Mouse (Mus musculus) embryonic facial prominence, embryonic 15.5 days (tissue): ENCODE measurements around the gene Ppp1r12b. TPM values are rescaled to one million over a fixed set of nuclear protein-coding genes. Genes with fewer than 3 reads are reported as not detected.

Source experiments
- ATAC-seq: fragments of 200-750 bp; cut with Nextera tagmentation; 2 replicates; pipeline ENCODE4 v1.8.0; 2017; ENCODE audit warnings: low read depth, moderate TSS enrichment; ENCODE audit not compliant: insufficient number of reproducible peaks, low FRiP score, low TSS enrichment
- H3K27ac ChIP-seq: fragments of 300-500 bp; sonication (generic); replicated peaks from 2 replicates; pipeline ENCODE4 v1.5.1; 2015; ENCODE audit warnings: mild to moderate bottlenecking, inconsistent platforms
- H3K27me3 ChIP-seq: fragments of 300-500 bp; sonication (generic); 2 replicates; pipeline ENCODE4 v1.6.1; 2015; ENCODE audit warnings: inconsistent platforms
- H3K36me3 ChIP-seq: fragments of 300-500 bp; sonication (generic); 2 replicates; pipeline ENCODE4 v1.6.1; 2015; ENCODE audit warnings: mild to moderate bottlenecking, inconsistent platforms
- H3K4me1 ChIP-seq: fragments of 300-500 bp; sonication (generic); 2 replicates; pipeline ENCODE4 v1.6.1; 2015; ENCODE audit warnings: inconsistent platforms
- H3K4me2 ChIP-seq: fragments of 300-500 bp; sonication (generic); replicated peaks from 2 replicates; pipeline ENCODE4 v1.6.1; 2015; ENCODE audit warnings: mild to moderate bottlenecking, inconsistent platforms
- H3K4me3 ChIP-seq: fragments of 300-500 bp; sonication (generic); replicated peaks from 2 replicates; pipeline ENCODE4 v1.5.1; 2015; ENCODE audit warnings: mild to moderate bottlenecking, inconsistent platforms
- H3K9ac ChIP-seq: fragments of 300-500 bp; sonication (generic); 2 replicates; pipeline ENCODE4 v1.6.1; 2015; ENCODE audit warnings: inconsistent platforms
- H3K9me3 ChIP-seq: fragments of 300-500 bp; sonication (generic); replicated peaks from 2 replicates; pipeline ENCODE4 v1.6.1; 2016; ENCODE audit warnings: inconsistent platforms
- WGBS: fragments of 180-500 bp; shearing (Covaris S2); methylation state at CpG from one replicate; pipeline ENCODE4 v1.1.7; 2015; 5-methylcytosine and 5-hydroxymethylcytosine counted together
- polyA plus RNA-seq: library from polyadenylated mRNA; unstranded; fragments of >200 nt; fragmentation: Nextera tagmentation; extraction: Ambion mirVana; gene quantifications from 2 replicates; pipeline ENCODE4 v1.2.1, GENCODE M21; 2015

Gene Ppp1r12b
- polyA plus RNA-seq, 1 experiment from 2014 or later, result 9.6 TPM

DNA sequence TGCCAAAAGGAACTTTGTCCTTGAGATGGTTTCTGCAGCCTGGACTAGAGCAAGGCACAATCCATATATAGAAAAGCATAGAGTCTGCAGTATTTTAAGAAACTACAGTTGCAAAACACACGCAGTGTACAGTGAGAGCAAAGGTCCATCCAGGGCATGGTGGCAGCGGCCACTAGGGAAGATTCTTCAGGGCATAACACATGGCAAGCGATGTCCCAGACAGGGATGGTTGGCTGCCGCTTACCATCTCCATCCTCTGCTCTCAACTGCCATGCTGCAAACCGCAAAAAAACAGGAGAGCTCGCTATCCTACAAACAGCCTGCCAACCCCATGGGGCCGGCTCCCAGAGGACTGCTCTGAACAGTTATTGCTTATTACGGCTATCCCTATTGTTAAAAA, 132.4 kb downstream of the Ppp1r12b start:
- H3K4me1 ChIP-seq, result peaks cover 12% of the 10 kb centered on the region; the same call in 1 of the 2 replicates
- no peaks in the 10 kb centered on the region for H3K27me3 ChIP-seq
- no peak for ATAC-seq
- H3K9me3 ChIP-seq, result no peaks in the 10 kb centered on the region
- no peak overlapping the region for H3K4me2 ChIP-seq
- no peak overlapping the region for H3K4me3 ChIP-seq
- H3K27ac ChIP-seq, result peak overlapping the region; percentile 51; the same call in 1 of the 2 replicates
- H3K9ac ChIP-seq, result no peak overlapping the region
- H3K36me3 ChIP-seq, result no peaks in the 10 kb centered on the region
- 62% methylated on average over 8 of the region's 8 CpGs for WGBS

DNA sequence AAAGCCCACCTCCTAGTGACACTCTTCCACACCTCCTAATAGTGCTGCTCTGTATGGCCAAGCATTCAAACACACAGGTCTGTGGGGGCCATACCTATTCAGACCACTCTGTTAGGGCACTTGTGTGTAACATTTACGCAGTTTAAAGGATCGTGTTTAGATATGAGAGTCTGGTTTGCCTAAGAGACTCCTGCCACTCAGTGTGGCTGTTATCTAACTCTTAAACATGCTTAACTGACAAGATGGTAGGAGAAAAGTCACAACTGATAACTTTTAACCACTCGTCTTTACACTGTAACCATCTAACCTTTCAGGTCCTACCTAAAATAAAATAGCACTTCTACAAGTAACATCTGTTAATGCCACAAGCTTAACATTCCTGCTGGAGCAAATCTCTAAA, 134.9 kb downstream of the Ppp1r12b start:
- no peak for ATAC-seq

DNA sequence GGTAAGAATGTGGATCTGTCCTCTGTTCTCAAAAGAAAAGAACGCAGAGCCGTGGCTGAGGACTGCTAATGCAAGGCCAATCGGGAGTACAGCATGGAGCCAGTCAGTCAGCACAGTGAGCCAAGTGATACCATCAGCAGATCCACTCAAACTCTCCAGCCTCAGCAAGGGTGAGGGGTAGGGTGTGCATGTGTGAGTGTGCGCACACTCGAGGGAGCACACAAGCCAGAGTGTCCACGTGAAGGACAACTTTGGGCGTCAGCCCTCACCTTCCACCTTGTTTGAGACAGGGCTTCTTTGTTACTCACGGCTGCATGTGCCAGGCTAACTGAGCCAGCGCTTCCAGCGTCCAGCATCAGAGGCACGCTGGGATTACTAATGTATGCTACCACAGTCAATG, 136.5 kb downstream of the Ppp1r12b start:
- Histone ChIP-seq H3K9ac (no peak overlapping the region), H3K27ac (no peak overlapping the region), H3K36me3 (no peaks in the 10 kb centered on the region), H3K4me2 (no peak overlapping the region), H3K4me1 (peaks cover 25% of the 10 kb centered on the region), H3K4me3 (no peak overlapping the region), H3K27me3 (no peaks in the 10 kb centered on the region), H3K9me3 (no peaks in the 10 kb centered on the region)
- 88% methylated on average over 11 of the region's 11 CpGs for WGBS
- ATAC-seq, result no peak

More for the DNA sequence above, 134.9 kb downstream of the Ppp1r12b start:
- Histone ChIP-seq H3K4me3 (no peak overlapping the region), H3K4me1 (peaks cover 23% of the 10 kb centered on the region), H3K9me3 (no peaks in the 10 kb centered on the region), H3K27ac (0 out of 2 replicates have a peak overlapping the region, but pooled peaks have one; percentile 39), H3K9ac (no peak overlapping the region), H3K4me2 (no peak overlapping the region), H3K36me3 (no peaks in the 10 kb centered on the region), H3K27me3 (no peaks in the 10 kb centered on the region)
- 71% methylated on average over 3 of the region's 3 CpGs for WGBS

DNA sequence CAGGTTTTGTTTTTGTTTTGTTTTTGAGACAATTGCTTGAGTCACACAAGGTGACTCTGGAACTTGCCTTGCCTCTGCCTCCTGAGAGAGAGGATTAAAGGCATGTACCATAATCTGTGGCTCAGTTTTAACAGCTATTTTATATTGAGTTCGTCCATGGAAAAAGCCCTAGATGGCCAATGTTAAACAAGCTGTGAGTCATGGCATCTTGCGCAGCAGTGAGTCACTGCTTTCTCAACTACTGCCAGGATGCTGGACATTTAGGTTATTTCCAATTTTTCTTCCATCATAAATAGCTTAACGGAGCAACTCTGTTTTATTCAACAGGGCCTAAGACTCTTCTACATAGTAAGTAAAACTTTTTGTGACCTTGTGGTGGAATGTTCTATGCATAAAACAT, 137.0 kb downstream of the Ppp1r12b start:
- H3K27ac ChIP-seq, result no peak overlapping the region
- no peaks in the 10 kb centered on the region for H3K36me3 ChIP-seq
- ATAC-seq, result no peak
- no peak overlapping the region for H3K4me3 ChIP-seq
- no peak overlapping the region for H3K4me2 ChIP-seq
- no peaks in the 10 kb centered on the region for H3K27me3 ChIP-seq
- 82% methylated on average over 3 of the region's 3 CpGs for WGBS
- H3K9me3 ChIP-seq, result no peaks in the 10 kb centered on the region
- no peak overlapping the region for H3K9ac ChIP-seq
- peaks cover 25% of the 10 kb centered on the region for H3K4me1 ChIP-seq

DNA sequence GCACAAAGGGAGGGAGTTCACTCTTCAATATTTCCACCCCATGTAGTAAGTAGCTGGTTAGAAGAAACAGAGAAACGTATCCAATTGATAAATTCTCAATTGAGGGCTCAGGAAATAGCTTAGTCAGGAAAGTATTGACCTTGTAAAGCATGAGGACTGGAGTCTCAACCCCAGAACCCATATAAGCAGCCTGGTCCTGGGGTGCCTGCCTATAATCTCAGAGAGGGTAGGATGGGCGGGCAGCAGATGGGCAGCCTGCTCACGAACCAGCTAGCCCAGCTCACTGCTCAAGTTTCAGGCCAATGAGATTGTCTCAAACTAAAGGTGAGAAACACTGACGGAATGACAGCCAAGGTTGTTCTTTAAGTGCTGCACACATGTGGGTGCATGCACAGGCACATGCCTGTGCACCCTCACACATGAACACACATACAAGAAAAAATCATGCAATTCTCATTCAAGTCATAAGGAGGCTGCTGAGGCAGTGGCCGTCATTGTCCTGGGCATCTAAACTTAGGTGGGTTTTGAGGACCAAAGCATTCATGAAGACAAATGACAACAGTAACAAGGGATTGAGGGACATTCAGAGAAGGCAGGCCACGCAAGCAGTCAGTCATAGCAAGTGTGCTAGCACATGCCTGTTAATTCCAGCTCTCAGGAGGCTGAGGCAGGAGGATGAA, 137.7 kb downstream of the Ppp1r12b start:
- H3K4me3 ChIP-seq, result no peak overlapping the region
- H3K4me2 ChIP-seq, result no peak overlapping the region
- H3K9ac ChIP-seq, result no peak overlapping the region
- H3K27ac ChIP-seq, result no peak overlapping the region
- H3K9me3 ChIP-seq, result no peaks in the 10 kb centered on the region
- H3K36me3 ChIP-seq, result no peaks in the 10 kb centered on the region
- H3K27me3 ChIP-seq, result no peaks in the 10 kb centered on the region
- no peak for ATAC-seq
- WGBS, result 85% methylated on average over 6 of the region's 6 CpGs
- peaks cover 20% of the 10 kb centered on the region for H3K4me1 ChIP-seq

DNA sequence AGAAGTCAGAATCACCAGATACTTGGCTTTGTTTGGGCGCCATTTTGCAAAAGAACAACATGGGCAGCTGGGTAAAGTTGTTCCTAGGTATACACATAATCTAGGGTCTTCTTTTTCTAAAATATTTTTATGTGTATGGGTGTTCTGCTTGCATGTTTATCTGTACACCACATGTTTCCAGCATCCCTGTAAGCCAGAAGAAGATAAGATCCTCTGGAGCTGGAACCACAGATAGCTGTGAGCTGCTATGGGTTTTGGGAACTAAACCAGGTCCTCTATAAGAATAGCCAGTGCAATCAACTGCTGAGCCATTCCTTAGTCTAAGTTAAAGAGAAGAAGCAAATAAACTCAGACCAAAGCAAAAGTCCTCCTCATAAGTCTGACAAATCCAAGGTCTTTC, 138.6 kb downstream of the Ppp1r12b start:
- WGBS, result 94% methylated on average over 1 of the region's 1 CpGs
- H3K36me3 ChIP-seq, result no peaks in the 10 kb centered on the region
- no peak for ATAC-seq
- no peaks in the 10 kb centered on the region for H3K9me3 ChIP-seq
- peaks cover 16% of the 10 kb centered on the region for H3K4me1 ChIP-seq
- H3K4me3 ChIP-seq, result no peak overlapping the region
- no peaks in the 10 kb centered on the region for H3K27me3 ChIP-seq
- no peak overlapping the region for H3K4me2 ChIP-seq
- H3K9ac ChIP-seq, result no peak overlapping the region
- peak overlapping the region; percentile 77 for H3K27ac ChIP-seq

DNA sequence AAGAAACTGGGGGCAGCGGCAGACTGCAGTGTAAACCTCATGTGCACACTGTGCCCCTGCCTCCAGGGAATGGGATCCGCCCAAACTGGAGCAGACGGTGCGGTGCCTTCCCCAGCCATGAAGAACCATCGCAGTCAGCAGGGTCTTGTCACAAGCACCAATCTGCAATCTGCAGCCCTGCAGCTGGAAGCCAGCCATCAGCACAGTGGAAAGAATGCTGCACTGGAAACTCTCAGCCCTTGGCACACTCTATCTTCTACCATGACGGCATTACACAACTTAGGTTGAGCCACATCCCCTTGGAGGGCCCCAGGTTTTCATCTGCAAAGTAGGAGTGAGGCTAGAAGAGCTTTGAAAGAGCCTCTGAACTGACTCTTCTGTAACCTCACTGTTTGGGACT, 139.1 kb downstream of the Ppp1r12b start:
- no peak overlapping the region for H3K4me2 ChIP-seq
- WGBS, result 14% methylated on average over 6 of the region's 6 CpGs
- ATAC-seq, result peak; percentile 93

DNA sequence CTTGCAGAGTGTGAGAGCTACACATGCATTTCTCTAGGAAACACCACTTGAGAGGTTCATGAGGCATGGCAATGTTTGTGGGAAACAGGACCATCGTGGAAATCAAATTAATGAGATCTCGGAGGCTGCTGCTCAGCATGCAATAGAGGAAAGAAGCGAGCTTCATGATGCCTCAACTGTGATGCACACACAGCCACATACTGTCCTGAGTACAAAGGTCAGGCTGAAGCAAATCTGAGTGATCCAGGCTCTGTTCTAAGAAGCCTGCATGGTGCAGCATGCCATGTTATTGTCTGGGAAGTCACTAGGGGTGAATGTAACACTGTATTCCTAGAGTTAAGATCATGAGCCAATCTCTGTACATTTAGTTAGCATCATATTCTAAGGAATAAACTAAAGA, 140.0 kb downstream of the Ppp1r12b start:
- Histone ChIP-seq H3K36me3 (peaks cover 2% of the 10 kb centered on the region; the same call in 1 of the 2 replicates), H3K4me2 (no peak overlapping the region), H3K27ac (0 out of 2 replicates have a peak overlapping the region, but pooled peaks have one; percentile 7), H3K9ac (no peak overlapping the region), H3K4me3 (no peak overlapping the region), H3K4me1 (peaks cover 16% of the 10 kb centered on the region), H3K9me3 (no peaks in the 10 kb centered on the region), H3K27me3 (no peaks in the 10 kb centered on the region)
- 70% methylated on average over 3 of the region's 3 CpGs for WGBS
- no peak for ATAC-seq

More for the DNA sequence above, 139.1 kb downstream of the Ppp1r12b start:
- Histone ChIP-seq H3K4me1 (peaks cover 16% of the 10 kb centered on the region), H3K27ac (peak overlapping the region; percentile 77), H3K36me3 (no peaks in the 10 kb centered on the region), H3K9ac (no peak overlapping the region), H3K27me3 (no peaks in the 10 kb centered on the region), H3K9me3 (no peaks in the 10 kb centered on the region), H3K4me3 (no peak overlapping the region)

DNA sequence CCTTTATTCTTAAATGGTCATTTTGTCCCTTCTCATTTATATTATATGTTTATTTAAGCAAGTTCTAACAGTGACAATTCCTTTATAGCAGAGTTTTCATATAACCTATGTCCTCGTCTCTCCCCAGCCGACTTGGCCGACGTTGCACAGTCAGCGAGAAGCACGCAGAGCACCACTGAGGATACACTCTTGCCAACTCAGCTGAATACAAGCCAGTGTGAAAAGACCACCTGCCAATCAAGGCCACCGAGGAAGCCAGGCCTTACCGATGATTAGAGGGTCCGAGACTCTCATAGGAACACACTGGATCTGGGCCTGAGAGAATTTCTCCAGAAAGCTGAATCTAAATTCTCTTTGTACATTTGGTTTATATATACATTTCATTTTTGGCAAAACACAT, 150.3 kb downstream of the Ppp1r12b start:
- WGBS, result 65% methylated on average over 9 of the region's 9 CpGs
- H3K27ac ChIP-seq, result peak overlapping the region; percentile 63; the same call in 1 of the 2 replicates
- H3K9ac ChIP-seq, result no peak overlapping the region
- no peak overlapping the region for H3K4me2 ChIP-seq
- peaks cover 26% of the 10 kb centered on the region for H3K4me1 ChIP-seq
- peak; percentile 75; the same call in 1 of the 2 replicates for ATAC-seq
- H3K4me3 ChIP-seq, result no peak overlapping the region
- peaks cover 2% of the 10 kb centered on the region; the same call in 1 of the 2 replicates for H3K36me3 ChIP-seq
- H3K9me3 ChIP-seq, result no peaks in the 10 kb centered on the region
- no peaks in the 10 kb centered on the region for H3K27me3 ChIP-seq

DNA sequence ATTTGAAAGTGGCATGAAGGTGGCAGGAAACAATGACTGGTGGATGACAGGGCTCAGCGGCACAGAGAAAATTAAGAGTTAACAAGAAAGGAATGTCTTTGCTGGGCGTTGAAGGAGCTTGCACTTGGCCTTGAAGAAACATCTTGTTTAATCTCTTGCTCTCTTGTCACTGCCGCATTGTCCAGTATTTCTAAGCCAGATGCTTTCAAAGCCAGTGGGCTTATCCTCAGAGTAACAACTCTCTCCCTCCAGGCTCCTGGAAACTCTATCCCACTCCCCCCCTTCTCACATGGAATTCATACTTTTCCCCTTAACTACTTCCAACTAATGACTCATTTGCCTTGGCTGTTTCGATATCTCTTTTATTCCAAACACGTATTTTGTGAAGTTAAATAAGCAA, 151.4 kb downstream of the Ppp1r12b start:
- ATAC-seq, result no peak
- 20% methylated on average over 5 of the region's 5 CpGs for whole genome bisulfite sequencing
- Histone ChIP-seq H3K36me3 (no peaks in the 10 kb centered on the region), H3K27me3 (no peaks in the 10 kb centered on the region), H3K27ac (peak overlapping the region; percentile 90), H3K4me3 (no peak overlapping the region), H3K9me3 (no peaks in the 10 kb centered on the region), H3K4me2 (peak overlapping the region; percentile 37; the same call in 1 of the 2 replicates), H3K4me1 (peaks cover 26% of the 10 kb centered on the region), H3K9ac (no peak overlapping the region)

DNA sequence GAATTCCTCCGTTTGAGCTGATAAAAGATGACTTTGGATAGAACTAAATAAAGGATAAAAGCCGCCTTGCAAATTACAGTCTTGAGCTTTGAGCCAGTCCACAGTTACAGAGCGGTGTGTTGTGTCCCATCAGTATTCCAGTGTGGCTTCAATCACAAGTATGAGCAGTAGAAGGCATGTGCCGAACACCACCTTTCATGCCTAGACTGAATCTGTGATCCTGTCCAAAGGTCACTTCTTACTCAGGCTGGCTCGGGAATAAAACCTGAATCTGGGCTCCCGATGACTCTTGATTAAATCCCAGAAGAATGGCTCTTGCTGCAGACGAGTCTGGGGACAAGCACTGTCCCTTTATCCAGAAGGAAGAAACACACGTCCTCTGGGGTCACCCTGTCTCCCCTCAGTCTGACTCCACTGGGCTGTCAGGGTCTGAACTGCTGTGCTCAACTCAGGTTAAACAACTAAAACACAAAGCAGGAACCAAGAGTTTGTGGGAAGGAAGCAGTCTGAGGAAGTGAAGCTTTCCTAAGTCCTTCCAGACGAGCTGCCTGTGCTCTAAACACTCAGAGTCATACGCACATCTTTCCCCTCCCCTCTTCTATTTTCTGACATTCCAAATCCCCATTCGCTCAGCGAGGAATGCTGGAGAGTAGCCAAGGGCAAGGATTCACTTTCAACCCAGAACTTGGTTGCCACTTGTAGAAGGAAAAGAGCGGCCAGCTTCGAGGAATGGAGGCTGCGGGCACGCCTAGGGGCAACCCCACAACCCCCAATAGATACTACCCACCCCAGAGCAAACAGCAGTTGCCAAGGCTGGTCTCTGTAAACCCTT, 152.2 kb downstream of the Ppp1r12b start:
- Histone ChIP-seq H3K36me3 (no peaks in the 10 kb centered on the region), H3K9ac (no peak overlapping the region), H3K4me2 (peak overlapping the region; percentile 37), H3K27me3 (no peaks in the 10 kb centered on the region), H3K9me3 (no peaks in the 10 kb centered on the region), H3K27ac (peak overlapping the region; percentile 90), H3K4me1 (peaks cover 26% of the 10 kb centered on the region), H3K4me3 (peak overlapping the region; percentile 27)
- peak; percentile 76 for ATAC-seq
- 21% methylated on average over 16 of the region's 16 CpGs for WGBS
